Mouse (Mus musculus): ENCODE measurements around the gene Ankrd13b.

DNA sequence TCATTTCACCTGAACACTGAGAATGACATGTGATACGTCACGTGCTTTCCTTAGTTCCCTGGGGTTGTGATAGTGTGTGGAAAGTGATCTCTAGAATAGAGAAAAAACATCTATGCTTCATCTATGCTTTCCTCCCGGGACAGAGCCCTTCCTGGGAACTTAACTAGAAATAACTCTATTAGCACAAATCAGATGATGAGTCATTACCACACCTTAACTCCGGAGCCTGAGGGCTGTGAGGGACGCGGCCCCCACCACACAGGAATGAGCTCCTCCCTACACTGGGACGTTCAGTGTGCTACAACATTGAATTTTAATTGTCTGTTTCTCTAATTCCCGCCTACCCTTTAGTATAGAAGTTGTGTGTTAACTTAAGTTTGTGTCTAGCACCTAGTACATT, 48.5 kb downstream of the Ankrd13b start:
- TF ChIP-seq POLR2A (IDR thresholded peaks at IDR 0.05; ENCODE audit: insufficient read depth, low read depth, low read length) = no peak
- TF ChIP-seq CTCF (IDR thresholded peaks at IDR 0.05; ENCODE audit: insufficient read depth, low read depth, low read length) = no peak
